Mouse (Mus musculus): ENCODE data around the gene Chrna7.

Gene Chrna7

GRCm38 (mm10) chr7:63212084-63212723 lies at the start of gene Chrna7:
Gene Chrna7 (minus strand): TSS chr7:63212569.
- DNase-seq (ENCODE audit: low spot score): peak; percentile 76

GRCm38 (mm10) chr7:63249404-63249803 lies 37.0 kb upstream of the Chrna7 start:
- no peak for DNase-seq (ENCODE audit: low spot score)

- DNase-seq (ENCODE audit: low spot score): peak; percentile 21
Observed at GRCm38 (mm10) chr7:63237852-63238516, 25.6 kb upstream of the Chrna7 start.

GRCm38 (mm10) chr7:63225066-63225780 lies 12.9 kb upstream of the Chrna7 start:
- no peak for DNase-seq (ENCODE audit: low spot score)

GRCm38 (mm10) chr7:63211641-63212083 lies 707 bp downstream of the Chrna7 start:
- DNase-seq (ENCODE audit: low spot score): no peak

GRCm38 (mm10) chr7:63209501-63209900 lies 2.9 kb downstream of the Chrna7 start:
- DNase-seq (ENCODE audit: low spot score): no peak

- DNase-seq (ENCODE audit: low spot score): peak; percentile 23
Observed at GRCm38 (mm10) chr7:63207137-63207536, 5.2 kb downstream of the Chrna7 start.

- no peak for DNase-seq (ENCODE audit: low spot score)
Observed at GRCm38 (mm10) chr7:63195560-63195959, 16.8 kb downstream of the Chrna7 start.

GRCm38 (mm10) chr7:63189647-63190534 lies 22.5 kb downstream of the Chrna7 start:
- no peak for DNase-seq (ENCODE audit: low spot score)

GRCm38 (mm10) chr7:63170063-63170787 lies 42.1 kb downstream of the Chrna7 start:
- peak; percentile 36 for DNase-seq (ENCODE audit: low spot score)

GRCm38 (mm10) chr7:63164617-63165016 lies 47.8 kb downstream of the Chrna7 start:
- peak; percentile 21 for DNase-seq (ENCODE audit: low spot score)

- no peak for DNase-seq (ENCODE audit: low spot score)
Observed at GRCm38 (mm10) chr7:63162272-63162864, 50.0 kb downstream of the Chrna7 start.

GRCm38 (mm10) chr7:63153239-63153638 lies 59.1 kb downstream of the Chrna7 start:
- DNase-seq (ENCODE audit: low spot score): no peak

GRCm38 (mm10) chr7:63148740-63149139 lies 63.6 kb downstream of the Chrna7 start:
- DNase-seq (ENCODE audit: low spot score): no peak

GRCm38 (mm10) chr7:63148321-63148720 lies 64.0 kb downstream of the Chrna7 start:
- DNase-seq (ENCODE audit: low spot score): peak; percentile 11

GRCm38 (mm10) chr7:63122547-63122946 lies 89.8 kb downstream of the Chrna7 start:
- no peak for DNase-seq (ENCODE audit: low spot score)

- no peak for DNase-seq (ENCODE audit: low spot score)
Observed at GRCm38 (mm10) chr7:63113671-63114070, 98.7 kb downstream of the Chrna7 start.

GRCm38 (mm10) chr7:63113252-63113651 lies 99.1 kb downstream of the Chrna7 start:
- no peak for DNase-seq (ENCODE audit: low spot score)

- no peak for DNase-seq (ENCODE audit: low spot score)
Observed at GRCm38 (mm10) chr7:63109348-63109747, 103.0 kb downstream of the Chrna7 start.

GRCm38 (mm10) chr7:63085954-63086353 lies 126.4 kb downstream of the Chrna7 start:
- no peak for DNase-seq (ENCODE audit: low spot score)

All from layer of hippocampus, adult 11-12 months (tissue).